Mouse (Mus musculus): Measurements from ENCODE around the gene Robo3. TPM values are rescaled to one million over a fixed set of nuclear protein-coding genes. Genes with fewer than 3 reads are reported as not detected.

Robo3 gene
- polyA plus RNA-seq (2012; ENCODE audit: low replicate concordance), result 0.21 and 0.71 TPM in 2 replicates

GRCm38 (mm10) chr9:37432720-37433421, at the start of gene Robo3:
Gene Robo3 (minus strand): TSS chr9:37433246.

DNA sequence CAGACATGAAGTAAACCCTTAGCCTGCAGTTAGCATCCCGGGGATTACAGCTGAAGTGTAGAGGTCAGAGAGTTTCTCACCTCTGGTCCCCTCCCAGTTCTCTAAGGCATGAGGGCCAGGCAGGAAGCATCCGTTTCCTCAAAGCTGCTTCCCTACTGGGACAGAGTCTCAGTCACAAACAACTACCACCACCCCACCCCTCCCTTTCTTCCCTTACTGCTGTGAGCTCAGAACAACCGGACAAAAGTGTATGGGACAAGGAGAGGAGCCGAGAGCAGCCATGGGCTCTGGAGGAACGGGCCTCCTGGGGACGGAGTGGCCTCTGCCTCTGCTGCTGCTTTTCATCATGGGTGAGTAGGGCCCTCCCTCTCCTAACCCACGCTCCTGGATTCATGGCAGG, 31.2 kb downstream of the Robo3 start, which contains the start of gene Robo4:
TSS of gene Robo4 (plus strand) at position 96 of the 400 bp plus-strand sequence.

DNA sequence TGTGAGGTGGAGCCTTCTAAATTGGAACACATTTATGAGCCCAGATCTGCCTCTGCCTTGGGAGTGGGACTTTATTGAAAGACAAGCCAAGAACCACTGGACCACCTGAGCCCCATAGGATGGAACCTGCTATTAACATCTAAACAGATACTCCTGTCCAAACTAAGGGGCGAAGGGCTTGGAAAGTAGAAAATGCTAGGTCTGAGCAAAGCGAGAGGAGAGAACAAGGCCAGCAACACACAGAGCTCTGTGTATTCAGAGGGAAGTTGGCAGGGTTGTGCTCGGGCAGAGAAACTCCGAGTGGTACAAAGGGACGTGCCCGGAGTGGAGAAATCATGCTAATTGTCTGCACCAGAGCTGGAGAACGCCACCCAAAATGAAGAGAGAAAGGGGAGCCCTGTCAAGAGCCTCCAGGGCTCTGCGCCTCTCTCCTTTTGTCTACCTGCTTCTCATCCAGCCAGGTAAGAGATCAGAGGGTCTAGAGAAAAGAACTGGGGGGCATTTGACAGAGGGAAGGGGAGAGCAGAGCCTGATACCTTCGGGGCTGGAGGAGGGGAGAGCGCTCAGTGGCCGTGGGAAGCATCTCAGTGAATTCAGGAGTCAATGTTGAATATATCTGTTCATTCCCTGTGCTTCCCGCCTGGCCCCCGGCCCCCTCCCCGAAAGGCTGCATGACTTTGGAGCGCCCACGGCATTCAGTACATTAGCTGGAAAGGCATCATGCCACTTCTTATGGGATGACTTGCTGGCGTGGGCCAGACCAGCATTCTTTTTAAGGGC, 65.6 kb downstream of the Robo3 start, which contains the start of gene Hepacam:
TSS of gene Hepacam (plus strand) at position 51 of the 780 bp plus-strand sequence.

Other genes starting within 250 kb of the Robo3 start
- 0.40 and 0.44 TPM in 2 replicates for gene Tmem218, start 225.0 kb downstream of the Robo3 start, polyA plus RNA-seq (2012; ENCODE audit: low replicate concordance)
- gene Slc37a2, start 177.5 kb downstream of the Robo3 start, polyA plus RNA-seq (2012; ENCODE audit: low replicate concordance), result 3.6 and 4.5 TPM in 2 replicates
- 9.7 and 21.2 TPM in 2 replicates for gene Ccdc15, start 84.8 kb downstream of the Robo3 start, polyA plus RNA-seq (2012; ENCODE audit: low replicate concordance)
- not detected in 2 replicates for gene Hepacam, start 65.9 kb downstream of the Robo3 start, polyA plus RNA-seq (2012; ENCODE audit: low replicate concordance)
- gene Robo4, start 31.3 kb downstream of the Robo3 start, polyA plus RNA-seq (2012; ENCODE audit: low replicate concordance), result 1.1 and 2.0 TPM in 2 replicates
- 15.5 and 39.2 TPM in 2 replicates for gene Msantd2, start 56.1 kb upstream of the Robo3 start, polyA plus RNA-seq (2012; ENCODE audit: low replicate concordance)
- 1.2 and 2.2 TPM in 2 replicates for gene Esam, start 94.8 kb upstream of the Robo3 start, polyA plus RNA-seq (2012; ENCODE audit: low replicate concordance)
- gene Vsig2, start 106.0 kb upstream of the Robo3 start, polyA plus RNA-seq (2012; ENCODE audit: low replicate concordance), result not detected in 2 replicates
- 101 and 116 TPM in 2 replicates for gene Nrgn, start 119.7 kb upstream of the Robo3 start, polyA plus RNA-seq (2012; ENCODE audit: low replicate concordance)
- 0.35 and 1.1 TPM in 2 replicates for gene Siae, start 122.5 kb upstream of the Robo3 start, polyA plus RNA-seq (2012; ENCODE audit: low replicate concordance)
- gene Spa17, start 180.5 kb upstream of the Robo3 start, polyA plus RNA-seq (2012; ENCODE audit: low replicate concordance), result 0.77 TPM in 1 of 2 replicates, not detected in the other
- 29.6 and 34.1 TPM in 2 replicates for gene Tbrg1, start 224.1 kb upstream of the Robo3 start, polyA plus RNA-seq (2012; ENCODE audit: low replicate concordance)
- gene Panx3, start 236.0 kb upstream of the Robo3 start, polyA plus RNA-seq (2012; ENCODE audit: low replicate concordance), result not detected in 2 replicates